Mouse (Mus musculus) urinary bladder, adult 18-20 months (tissue): Measurements from ENCODE around the gene Ralgps1.
A peak's percentile ranks its signal among the peaks of the same experiment; 100 is the strongest.

ENCODE experiments used
- DNase-seq, 2 experiments: peaks; one replicate each; pipeline ENCODE4 v3.0.0; 2022; ENCODE audit warnings: low spot score in 2 of 2, mixed read lengths in 2 of 2

Ralgps1 gene

GRCm38 (mm10) chr2:33280525-33280924 lies 90.8 kb downstream of the Ralgps1 start:
- no peak for DNase-seq

DNA sequence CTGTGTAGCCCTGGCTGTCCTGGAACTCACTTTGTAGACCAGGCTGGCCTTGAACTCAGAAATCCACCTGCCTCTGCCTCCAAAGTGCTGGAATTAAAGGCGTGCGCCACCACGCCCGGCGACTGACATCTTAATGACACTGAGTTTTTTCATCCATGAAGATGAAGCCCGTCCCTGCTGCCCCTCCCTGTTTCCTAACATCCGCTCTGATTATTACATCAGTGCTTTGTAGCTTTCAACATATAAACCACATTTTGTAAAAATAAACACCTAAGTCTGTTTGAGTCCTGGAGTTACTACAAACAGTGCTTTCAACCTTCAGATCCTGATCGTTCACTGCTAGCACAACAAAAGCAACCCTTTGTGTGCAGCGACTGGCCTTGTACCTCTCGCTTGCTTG lies 91.5 kb downstream of the Ralgps1 start:
- no peak for DNase-seq

- no peak for DNase-seq
Observed at GRCm38 (mm10) chr2:33274719-33275490, 96.4 kb downstream of the Ralgps1 start.

DNA sequence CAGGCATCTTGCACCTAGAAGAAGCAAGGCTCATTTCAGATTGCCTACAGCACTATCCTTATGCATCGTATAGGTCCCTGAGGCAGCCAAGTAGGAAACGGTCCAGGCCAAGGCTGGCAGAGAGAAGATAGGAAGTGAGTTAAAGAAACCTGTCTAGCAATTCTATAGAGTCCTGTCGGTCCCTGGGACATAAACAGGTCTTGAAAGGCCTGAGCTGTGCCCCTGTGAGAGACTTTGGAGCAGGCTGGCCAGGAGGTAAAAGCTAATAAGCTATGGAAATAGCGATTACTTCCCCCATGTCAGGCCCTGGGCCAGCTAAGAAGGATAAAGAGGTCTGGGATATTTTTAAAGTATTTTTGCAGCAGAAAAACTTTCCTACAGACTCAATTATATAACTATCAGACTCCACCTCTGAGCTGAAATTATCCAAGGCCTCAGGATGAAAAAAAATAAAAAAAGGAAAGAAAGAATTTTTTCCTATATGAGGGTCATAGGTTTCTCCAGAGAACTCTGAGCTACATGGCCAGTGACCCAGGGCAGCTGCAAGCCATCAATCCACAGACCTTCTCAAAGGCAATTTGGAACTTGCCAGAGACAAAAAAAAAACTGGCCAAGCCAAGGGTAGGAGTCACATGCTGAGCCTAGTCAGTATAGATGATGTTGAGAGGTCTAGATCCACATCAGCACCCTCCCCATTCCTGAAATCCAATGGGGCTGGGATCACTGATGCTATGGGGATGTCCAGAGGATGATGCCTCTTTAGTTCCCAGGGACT lies 98.4 kb downstream of the Ralgps1 start:
- DNase-seq, result no peak

GRCm38 (mm10) chr2:33271511-33271910 lies 99.8 kb downstream of the Ralgps1 start:
- DNase-seq, result no peak

- DNase-seq, result no peak
Observed at GRCm38 (mm10) chr2:33270569-33270968, 100.7 kb downstream of the Ralgps1 start.

GRCm38 (mm10) chr2:33269132-33269493 lies 102.2 kb downstream of the Ralgps1 start:
- no peak for DNase-seq

GRCm38 (mm10) chr2:33268384-33269131 lies 102.7 kb downstream of the Ralgps1 start:
- no peak for DNase-seq

DNA sequence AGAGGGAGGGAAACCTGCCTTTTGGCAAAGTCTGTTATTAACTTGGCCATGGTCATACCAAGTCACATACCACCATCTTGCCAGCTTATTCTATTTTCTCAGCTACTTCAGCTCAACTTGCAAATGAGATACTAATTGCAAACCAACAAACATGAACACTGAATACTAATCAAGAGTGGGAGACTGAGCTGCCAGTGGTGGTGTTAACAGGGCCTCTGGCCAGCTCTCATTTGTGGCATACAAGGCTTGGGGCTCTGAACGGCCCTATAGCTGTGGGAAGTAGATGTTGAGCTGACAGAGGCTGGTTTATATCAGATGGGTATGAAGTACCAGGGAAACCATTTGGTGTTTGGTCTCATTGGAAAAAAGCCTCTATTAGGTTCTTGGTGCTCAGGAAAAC lies 104.2 kb downstream of the Ralgps1 start:
- no peak for DNase-seq

- no peak for DNase-seq
Observed at GRCm38 (mm10) chr2:33265793-33266192, 105.5 kb downstream of the Ralgps1 start.

DNA sequence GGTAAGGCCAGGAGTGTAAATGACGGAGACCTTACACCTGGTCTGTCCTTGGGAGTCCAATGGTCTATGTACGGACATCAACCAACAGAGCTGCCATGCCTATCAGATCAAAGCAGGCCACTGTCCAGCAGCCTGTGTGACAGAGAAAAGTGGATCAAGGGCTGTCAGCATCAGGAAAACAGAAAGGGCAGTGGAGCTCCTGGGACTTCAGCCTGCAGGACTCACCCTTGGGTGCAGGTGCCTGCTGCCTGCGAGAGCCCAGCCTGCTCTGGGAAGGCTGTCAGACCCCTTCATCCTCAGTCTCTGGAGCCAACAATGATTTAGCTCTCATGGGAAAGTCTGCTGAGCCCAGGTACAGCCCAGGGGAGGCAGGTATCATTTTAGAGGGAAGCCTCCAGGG lies 109.8 kb downstream of the Ralgps1 start:
- no peak for DNase-seq

DNA sequence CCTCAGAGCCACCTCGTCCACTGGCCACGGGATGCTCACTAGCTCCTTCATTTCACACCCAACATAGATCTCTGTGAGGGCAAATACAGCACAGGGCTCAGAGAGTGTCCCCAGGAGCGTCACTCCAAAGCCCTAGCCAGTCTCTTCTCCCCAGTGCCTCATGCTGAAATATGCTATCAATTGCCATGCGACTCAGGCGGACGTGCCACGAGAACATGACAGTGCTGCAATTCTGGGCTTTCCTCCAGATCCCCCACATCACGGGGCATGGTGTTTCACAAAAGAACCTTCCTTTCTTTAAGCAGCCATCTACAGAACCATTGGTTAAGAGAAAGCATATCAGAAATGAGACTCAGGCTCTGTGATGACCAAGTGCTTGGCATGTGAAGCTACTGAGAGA lies 110.5 kb downstream of the Ralgps1 start:
- DNase-seq, result no peak

DNA sequence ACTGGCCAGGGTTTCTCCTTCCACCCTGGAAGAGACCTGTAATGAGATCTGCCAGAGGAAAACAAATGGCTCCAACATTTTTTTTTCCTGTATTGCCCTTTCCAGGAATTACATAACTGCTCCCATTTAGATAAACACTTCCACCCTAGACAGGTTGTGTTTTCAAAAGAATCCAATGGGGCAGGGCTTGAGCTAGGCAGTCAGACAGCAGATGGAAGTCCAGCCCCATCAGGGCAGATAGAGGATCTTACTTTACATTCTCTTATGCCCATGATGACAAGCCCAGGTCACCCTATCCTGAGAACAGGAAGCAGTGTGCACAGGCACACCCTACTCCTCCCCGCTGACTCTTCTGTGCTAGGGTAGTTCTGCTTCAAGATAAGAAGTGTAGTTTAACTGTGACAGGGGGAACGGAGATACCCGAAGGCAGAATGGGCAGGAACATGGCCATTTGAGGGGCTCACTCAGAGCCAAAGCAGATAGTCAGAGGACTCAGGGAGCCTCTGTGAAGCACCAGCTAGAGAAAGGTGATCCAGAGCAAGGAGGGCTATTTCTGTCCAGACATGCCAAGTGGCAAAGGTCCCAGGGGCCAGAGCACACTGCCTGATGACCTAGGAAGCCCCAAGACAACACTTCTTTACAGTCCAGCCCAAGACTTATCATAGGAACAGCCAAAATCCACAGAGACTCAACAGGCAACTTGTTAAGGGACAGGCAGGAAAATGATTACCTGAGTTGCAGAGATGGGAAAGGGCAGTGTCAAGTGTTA lies 114.3 kb downstream of the Ralgps1 start:
- no peak for DNase-seq

GRCm38 (mm10) chr2:33254318-33254985 lies 116.8 kb downstream of the Ralgps1 start:
- DNase-seq, result no peak

- DNase-seq, result no peak
Observed at GRCm38 (mm10) chr2:33253572-33254190, 117.6 kb downstream of the Ralgps1 start.

GRCm38 (mm10) chr2:33252751-33253150 lies 118.5 kb downstream of the Ralgps1 start:
- no peak for DNase-seq

- DNase-seq, result no peak
Observed at GRCm38 (mm10) chr2:33249922-33250633, 121.2 kb downstream of the Ralgps1 start.

DNA sequence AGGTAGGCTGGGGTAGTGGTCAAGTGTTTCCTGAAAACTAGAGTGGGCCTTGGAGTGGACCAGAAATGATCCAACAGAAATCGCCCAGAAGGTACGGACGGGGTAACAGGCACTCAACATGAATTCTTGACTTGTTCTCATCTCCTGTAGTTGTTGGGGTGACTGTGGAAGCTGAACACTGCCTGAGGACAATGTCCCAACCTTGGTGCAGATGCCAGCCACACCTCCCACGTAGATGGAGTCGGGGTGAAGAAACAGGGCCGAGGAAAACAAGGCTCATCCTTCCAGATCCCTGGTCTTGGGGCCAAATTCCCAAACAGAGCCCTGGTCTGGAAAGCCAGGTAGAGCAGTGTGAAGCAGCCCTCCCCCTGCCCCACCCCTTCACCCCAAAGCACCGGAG lies 122.7 kb downstream of the Ralgps1 start:
- no peak for DNase-seq

GRCm38 (mm10) chr2:33246841-33247240 lies 124.4 kb downstream of the Ralgps1 start:
- DNase-seq, result no peak

- peak; percentile 20 to 21 for DNase-seq
Observed at GRCm38 (mm10) chr2:33245350-33245749, 125.9 kb downstream of the Ralgps1 start.
